Mouse (Mus musculus): Measurements from ENCODE around the gene Aldoart2.
"Not testable (repeated sequence)": the region's sequence is repeated elsewhere in the genome, so short reads cannot be mapped to it uniquely, and the experiment has no call there.

Gene Aldoart2

GRCm38 (mm10) chr12:55573089-55573488 is 8.1 kb downstream of the Aldoart2 start:
- no peak for DNase-seq (ENCODE audit: extremely low read depth, low read depth)

DNA sequence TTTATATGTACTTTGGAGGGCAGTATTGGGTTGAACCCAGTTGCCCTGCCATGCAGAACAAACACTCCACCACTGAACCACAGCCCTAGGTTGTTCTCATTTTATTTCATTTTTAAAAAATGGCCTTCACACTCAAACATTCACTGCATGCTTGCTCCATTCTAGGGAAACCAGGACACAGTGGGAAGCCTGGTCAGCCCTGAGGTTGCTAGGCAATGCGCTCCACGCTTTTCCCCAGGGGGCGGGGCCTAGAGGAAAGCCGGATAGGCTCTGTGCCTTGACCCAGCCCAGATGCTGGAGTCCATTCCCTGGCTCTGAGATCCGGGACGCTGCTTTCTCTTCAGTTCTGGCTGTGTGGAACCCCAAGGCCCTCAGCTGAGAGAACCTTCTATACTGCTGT is 8.8 kb downstream of the Aldoart2 start:
- DNase-seq (ENCODE audit: extremely low read depth, low read depth), result no peak

GRCm38 (mm10) chr12:55586936-55587335 is 21.9 kb downstream of the Aldoart2 start:
- not testable (repeated sequence) for DNase-seq (ENCODE audit: extremely low read depth, low read depth)

- DNase-seq (ENCODE audit: extremely low read depth, low read depth), result no peak
Observed at GRCm38 (mm10) chr12:55598537-55598886, 33.5 kb downstream of the Aldoart2 start.

- DNase-seq (ENCODE audit: extremely low read depth, low read depth), result no peak
Observed at GRCm38 (mm10) chr12:55598887-55599561, 34.0 kb downstream of the Aldoart2 start, which contains the start of gene Insm2. TSS of gene Insm2 (plus strand) at chr12:55599427.

DNA sequence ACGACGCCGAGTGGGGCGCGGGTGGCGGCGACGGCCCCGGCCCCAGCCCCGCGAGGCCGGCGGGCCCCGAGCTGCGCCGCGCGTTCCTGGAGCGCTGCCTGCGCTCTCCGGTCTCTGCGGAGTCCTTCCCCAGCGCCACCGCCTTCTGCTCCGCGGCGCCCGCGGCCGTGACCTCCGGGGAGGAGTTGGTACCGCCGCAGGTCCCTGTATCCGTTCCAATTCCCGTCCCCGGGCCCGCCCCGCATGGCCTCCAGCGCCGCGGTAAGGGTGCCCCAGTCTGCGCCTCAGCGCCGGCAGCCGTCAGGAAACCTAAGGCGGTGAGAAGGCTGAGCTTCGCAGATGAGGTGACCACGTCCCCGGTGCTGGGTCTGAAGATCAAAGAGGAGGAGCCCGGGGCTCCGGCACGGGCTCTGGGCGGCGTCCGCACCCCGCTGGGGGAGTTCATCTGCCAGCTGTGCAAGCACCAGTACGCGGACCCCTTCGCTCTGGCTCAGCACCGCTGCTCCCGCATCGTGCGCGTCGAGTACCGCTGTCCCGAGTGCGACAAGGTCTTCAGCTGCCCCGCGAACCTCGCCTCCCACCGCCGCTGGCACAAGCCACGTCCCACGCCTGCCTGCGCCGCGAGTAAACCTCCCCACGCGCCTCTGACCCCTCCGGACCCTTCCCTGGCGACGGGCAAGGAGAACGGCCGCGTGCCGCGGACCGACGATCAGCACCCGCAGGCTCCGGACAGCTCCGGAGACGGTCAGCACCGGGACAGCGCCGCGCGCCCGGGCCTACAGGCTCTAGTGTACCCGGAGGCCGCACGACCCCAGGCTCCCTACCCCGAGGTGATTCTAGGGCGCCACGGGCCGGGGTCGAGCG is 34.8 kb downstream of the Aldoart2 start:
- no peak for DNase-seq (ENCODE audit: extremely low read depth, low read depth)

DNA sequence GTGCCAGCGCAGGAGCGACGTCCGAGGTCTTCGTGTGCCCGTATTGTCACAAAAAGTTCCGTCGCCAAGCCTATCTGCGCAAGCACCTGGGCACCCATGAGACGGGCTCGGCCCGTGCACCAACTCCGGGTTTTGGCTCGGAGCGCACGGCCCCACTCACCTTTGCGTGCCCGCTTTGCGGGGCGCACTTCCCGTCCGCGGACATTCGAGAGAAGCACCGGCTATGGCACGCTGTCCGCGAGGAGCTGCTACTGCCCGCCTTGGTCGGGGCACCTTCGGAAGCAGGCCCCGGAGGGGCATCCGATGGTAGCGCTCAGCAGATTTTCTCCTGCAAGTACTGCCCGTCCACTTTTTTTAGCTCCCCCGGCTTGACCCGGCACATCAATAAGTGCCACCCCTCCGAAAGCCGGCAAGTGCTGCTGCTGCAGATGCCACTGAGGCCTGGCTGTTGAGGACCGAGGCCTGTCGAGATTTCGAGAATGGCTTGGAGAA is 35.5 kb downstream of the Aldoart2 start:
- DNase-seq (ENCODE audit: extremely low read depth, low read depth), result no peak

GRCm38 (mm10) chr12:55604411-55604810 is 39.4 kb downstream of the Aldoart2 start:
- peak; percentile 57 for DNase-seq (ENCODE audit: extremely low read depth, low read depth)

- DNase-seq (ENCODE audit: extremely low read depth, low read depth), result no peak
Observed at GRCm38 (mm10) chr12:55607902-55608301, 42.9 kb downstream of the Aldoart2 start.

DNA sequence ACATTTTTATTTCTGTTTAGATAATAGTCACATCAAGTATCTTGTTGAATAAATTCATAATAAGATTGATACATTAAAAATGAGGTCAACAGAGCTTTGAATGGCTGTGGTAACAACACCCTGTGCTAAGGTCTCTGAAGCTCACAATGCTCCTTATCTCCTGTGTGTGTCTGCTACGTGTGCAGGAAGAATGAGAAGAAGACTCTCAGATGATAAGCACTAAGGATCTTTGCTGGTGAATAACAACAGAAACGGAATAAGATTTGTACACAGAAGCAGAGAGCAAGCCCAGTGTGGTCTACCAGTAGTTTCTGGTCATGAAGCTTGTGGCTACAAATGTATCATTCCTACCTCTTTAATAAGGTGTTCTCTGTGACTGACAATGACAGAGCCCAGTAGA is 45.8 kb downstream of the Aldoart2 start:
- DNase-seq (ENCODE audit: extremely low read depth, low read depth), result peak; percentile 49

All from MEL-GATA-1-ER (cell line).